Mouse (Mus musculus) stomach, embryonic 16.5 days (tissue): Measurements from ENCODE around the gene Gm28308. TPM values are rescaled to one million over a fixed set of nuclear protein-coding genes. Genes with fewer than 3 reads are reported as not detected.

Experiments used
- ATAC-seq: fragments of 200-750 bp; cut with Nextera tagmentation; 2 replicates; pipeline ENCODE4 v1.8.0; 2017; ENCODE audit warnings: moderate number of reproducible peaks, moderate TSS enrichment; ENCODE audit not compliant: insufficient read depth, low FRiP score
- H3K27ac ChIP-seq: fragments of 300-500 bp; sonication (generic); 2 replicates; pipeline ENCODE4 v1.5.1; 2014; ENCODE audit warnings: low read length
- H3K27me3 ChIP-seq: fragments of 300-500 bp; sonication (generic); 2 replicates; pipeline ENCODE4 v1.6.1; 2014; ENCODE audit warnings: low read length, control low read depth, mixed read lengths; ENCODE audit not compliant: control insufficient read depth, insufficient read depth
- H3K36me3 ChIP-seq: fragments of 300-500 bp; sonication (generic); 2 replicates; pipeline ENCODE4 v1.6.1; 2014; ENCODE audit warnings: low read length; ENCODE audit not compliant: control insufficient read depth, insufficient read depth
- H3K4me1 ChIP-seq: fragments of 300-500 bp; sonication (generic); 2 replicates; pipeline ENCODE4 v1.6.1; 2014; ENCODE audit warnings: low read length, control low read depth, mixed read lengths; ENCODE audit not compliant: control insufficient read depth, insufficient read depth
- H3K4me2 ChIP-seq: fragments of 300-500 bp; sonication (generic); 2 replicates; pipeline ENCODE4 v1.6.1; 2014; ENCODE audit warnings: low read depth, low read length, mixed read lengths
- H3K4me3 ChIP-seq: fragments of 300-500 bp; sonication (generic); replicated peaks from 2 replicates; pipeline ENCODE4 v1.5.1; 2014; ENCODE audit warnings: mild to moderate bottlenecking, low read length
- H3K9ac ChIP-seq: fragments of 300-500 bp; sonication (generic); 2 replicates; pipeline ENCODE4 v1.6.1; 2014; ENCODE audit warnings: low read length
- H3K9me3 ChIP-seq: fragments of 300-500 bp; sonication (generic); replicated peaks from 2 replicates; pipeline ENCODE4 v1.6.1; 2016; ENCODE audit warnings: low read length, control low read depth; ENCODE audit not compliant: control insufficient read depth
- WGBS: fragments of 180-500 bp; shearing (Covaris S2); extraction: QIAGEN DNeasy Blood & Tissue Kit; methylation state at CpG from one replicate; pipeline ENCODE4 v1.1.7; 2014; 5-methylcytosine and 5-hydroxymethylcytosine counted together
- polyA plus RNA-seq: library from polyadenylated mRNA; unstranded; fragments of >200 nt; fragmentation: Nextera tagmentation; extraction: Ambion mirVana; gene quantifications from 2 replicates; pipeline ENCODE4 v1.2.1, GENCODE M21; 2015

Gene Gm28308
- polyA plus RNA-seq, 1 experiment from 2014 or later, result not detected

DNA sequence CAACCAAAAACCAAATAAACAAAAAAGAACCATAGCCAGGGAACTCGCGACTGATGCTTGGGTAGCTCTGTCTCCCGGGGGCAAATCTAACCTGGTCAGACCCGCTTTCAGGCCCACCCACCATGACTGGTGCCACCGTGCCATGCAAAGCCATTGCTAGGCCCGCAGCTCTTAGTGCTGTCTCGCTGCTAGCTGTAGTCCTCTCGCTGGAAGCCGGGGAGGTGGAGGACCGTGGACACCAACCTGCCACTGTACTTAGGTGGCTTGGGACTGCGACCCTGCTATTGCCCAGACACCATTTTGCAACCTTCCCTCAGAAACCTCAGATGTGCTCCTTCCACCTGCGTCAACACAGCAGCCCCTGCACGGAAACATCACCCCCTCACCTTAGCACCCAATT lies 1.2 kb downstream of the Gm28308 start:
- 13% methylated on average over 13 of the region's 13 CpGs for WGBS
- H3K36me3 ChIP-seq, result no peaks in the 10 kb centered on the region
- no peaks in the 10 kb centered on the region for H3K9me3 ChIP-seq
- peak overlapping the region; percentile 54 for H3K4me3 ChIP-seq
- no peaks in the 10 kb centered on the region; the same call in 1 of the 2 replicates for H3K4me1 ChIP-seq
- H3K27me3 ChIP-seq, result peaks cover 79% of the 10 kb centered on the region
- peak overlapping the region; percentile 1 for H3K27ac ChIP-seq
- H3K9ac ChIP-seq, result peak overlapping the region; percentile 73
- peak overlapping the region; percentile 84 for H3K4me2 ChIP-seq
- no peak for ATAC-seq

DNA sequence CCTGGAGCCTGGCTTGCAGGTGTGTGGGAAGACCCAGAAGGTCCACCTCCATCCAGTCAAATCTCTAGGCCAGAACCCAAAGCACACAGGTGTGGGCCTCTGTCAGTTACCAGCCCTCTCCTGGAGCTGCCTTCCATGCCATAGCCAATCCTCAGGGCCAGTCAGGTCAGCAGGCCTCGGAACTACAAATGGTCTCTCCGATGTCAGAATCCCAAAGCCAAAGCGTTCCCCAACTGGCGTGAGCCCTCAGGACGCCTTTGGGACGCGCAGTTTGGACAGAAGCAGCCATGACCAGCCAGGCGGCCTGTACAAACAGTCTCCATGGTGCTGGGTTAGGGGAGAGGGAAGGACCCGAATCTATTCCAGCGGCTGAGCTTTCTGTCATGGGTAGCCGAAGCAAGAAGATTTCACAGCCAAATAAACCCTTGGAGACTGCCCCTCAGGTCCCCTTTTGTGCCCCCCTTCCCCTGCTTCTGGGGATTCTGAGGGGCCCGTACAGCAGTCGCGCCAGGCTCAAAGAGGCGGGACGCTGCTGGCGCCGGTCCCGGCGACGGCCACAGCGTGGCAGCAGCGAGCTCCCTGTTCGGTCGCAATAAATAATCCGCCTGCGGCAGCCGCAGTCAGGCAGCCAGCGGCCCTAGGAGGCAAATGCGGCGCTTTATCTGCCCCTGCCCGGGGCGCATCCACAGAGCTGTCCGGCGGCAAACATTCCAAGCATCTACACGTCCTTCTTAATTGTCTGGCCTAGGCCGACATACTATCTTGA lies 1.8 kb downstream of the Gm28308 start:
- peak overlapping the region; percentile 84 for H3K4me2 ChIP-seq
- no peaks in the 10 kb centered on the region; the same call in 1 of the 2 replicates for H3K4me1 ChIP-seq
- peak overlapping the region; percentile 73 for H3K9ac ChIP-seq
- H3K27me3 ChIP-seq, result peaks cover 79% of the 10 kb centered on the region
- no peaks in the 10 kb centered on the region for H3K9me3 ChIP-seq
- H3K36me3 ChIP-seq, result no peaks in the 10 kb centered on the region
- WGBS, result 2% methylated on average over 37 of the region's 37 CpGs
- H3K27ac ChIP-seq, result peak overlapping the region; percentile 57
- peak overlapping the region; percentile 54 for H3K4me3 ChIP-seq
- peak; percentile 48; the same call in 1 of the 2 replicates for ATAC-seq

DNA sequence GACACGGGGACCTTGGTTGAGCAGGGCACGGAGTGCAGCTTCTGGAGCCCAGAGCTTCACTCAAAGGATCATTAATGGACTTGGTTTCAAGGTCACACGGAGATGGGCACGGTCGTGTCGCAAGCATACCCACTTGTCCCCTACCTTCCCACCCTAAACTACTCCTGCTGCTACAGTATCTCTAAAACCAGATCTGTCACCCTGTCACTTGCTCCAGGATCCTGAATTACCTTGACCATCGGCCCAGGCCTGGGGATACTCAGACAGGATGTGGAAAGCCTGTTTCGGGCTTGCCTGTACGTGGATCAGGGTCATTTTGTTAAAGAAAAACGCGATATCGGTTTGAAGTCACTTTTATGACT lies 3.5 kb downstream of the Gm28308 start:
- 26% methylated on average over 12 of the region's 12 CpGs for WGBS
- Histone ChIP-seq H3K36me3 (no peaks in the 10 kb centered on the region), H3K27me3 (peaks cover 71% of the 10 kb centered on the region), H3K4me2 (peak overlapping the region; percentile 84), H3K9me3 (no peaks in the 10 kb centered on the region), H3K4me3 (peak overlapping the region; percentile 46), H3K9ac (peak overlapping the region; percentile 70), H3K4me1 (peaks cover 2% of the 10 kb centered on the region; the same call in 1 of the 2 replicates), H3K27ac (peak overlapping the region; percentile 44; the same call in 1 of the 2 replicates)
- ATAC-seq, result no peak

DNA sequence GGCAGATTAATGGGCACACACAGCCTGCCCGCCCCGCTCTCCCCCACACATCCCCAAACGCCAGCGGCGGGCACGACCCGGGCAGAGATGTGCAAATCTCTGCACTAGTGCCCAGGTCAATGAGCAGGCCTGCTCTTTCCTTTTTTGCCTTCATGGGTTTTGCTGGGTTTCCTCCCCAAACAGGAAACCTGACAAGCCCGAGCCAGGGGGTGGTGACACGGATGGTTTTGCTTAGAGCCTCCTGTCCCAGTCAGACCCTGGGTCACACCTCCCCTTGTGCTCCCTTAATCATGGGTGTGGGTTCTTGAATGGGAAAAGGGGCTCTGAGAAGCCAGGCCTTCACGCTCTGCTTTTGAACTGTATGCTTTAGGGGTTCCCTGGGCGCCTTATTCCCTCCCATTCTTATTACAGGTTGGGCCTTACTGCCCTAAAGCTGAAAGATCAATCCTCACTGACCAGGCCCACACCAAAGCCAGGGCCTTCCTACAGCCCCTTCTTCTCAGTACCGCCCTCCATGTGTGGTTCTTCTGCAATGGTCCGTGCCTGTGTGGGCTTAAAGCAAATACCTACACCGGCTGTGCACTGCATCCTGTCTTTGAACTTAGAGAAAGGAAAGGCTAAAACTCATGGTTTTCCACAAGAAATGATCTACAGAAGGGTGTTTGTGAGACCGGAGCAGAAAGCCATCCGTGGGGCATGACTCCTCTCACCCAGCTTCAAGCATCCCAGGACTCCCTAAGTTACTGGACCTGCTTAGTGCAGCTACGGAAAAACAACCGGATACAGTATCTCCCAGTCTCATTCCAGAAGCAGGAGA lies 4.1 kb downstream of the Gm28308 start:
- H3K4me3 ChIP-seq, result peak overlapping the region; percentile 46
- H3K4me1 ChIP-seq, result peaks cover 4% of the 10 kb centered on the region; the same call in 1 of the 2 replicates
- peak overlapping the region; percentile 64 for H3K27ac ChIP-seq
- ATAC-seq, result no peak
- peaks cover 65% of the 10 kb centered on the region for H3K27me3 ChIP-seq
- peak overlapping the region; percentile 70 for H3K9ac ChIP-seq
- H3K4me2 ChIP-seq, result peak overlapping the region; percentile 84
- H3K9me3 ChIP-seq, result no peaks in the 10 kb centered on the region
- no peaks in the 10 kb centered on the region for H3K36me3 ChIP-seq
- WGBS, result 19% methylated on average over 18 of the region's 18 CpGs

DNA sequence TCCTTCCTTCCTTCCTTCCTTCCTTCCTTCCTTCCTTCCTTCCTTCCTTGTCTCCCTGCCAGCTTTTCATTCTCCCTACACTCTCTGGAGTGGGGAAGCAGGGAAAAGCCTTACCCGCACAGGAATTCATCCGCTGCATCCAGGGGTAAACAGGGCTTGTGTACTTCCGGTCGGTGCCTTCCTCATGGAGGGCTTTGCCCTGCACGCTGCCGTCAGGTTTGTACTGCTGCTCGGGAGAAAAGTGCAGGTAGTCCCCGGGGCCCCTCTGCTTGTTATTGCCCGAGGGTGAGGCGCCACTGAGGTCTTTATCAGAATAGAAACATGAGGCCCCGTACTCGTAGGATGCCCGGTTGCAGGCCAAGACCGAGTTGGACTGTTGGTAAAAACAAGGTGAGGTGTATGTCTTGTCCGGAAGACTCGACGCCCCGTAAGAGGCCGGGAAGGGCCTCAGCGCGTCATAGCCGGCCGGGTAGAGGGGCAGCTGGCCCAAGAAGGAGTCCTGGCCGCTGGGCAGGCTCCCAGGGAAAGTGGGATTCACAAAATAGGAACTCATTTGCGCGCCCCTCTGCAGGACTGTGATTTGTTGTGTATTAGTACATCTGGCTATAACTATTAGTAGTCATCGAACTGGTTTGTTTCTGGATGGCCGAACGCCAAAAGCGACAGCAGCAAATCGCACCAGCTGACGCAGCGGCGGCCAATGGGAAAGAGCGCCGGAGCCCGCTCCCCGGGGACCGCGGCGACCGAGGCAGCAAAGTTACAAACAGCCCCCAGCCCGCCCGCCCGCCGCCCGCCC lies 4.9 kb downstream of the Gm28308 start, which contains the start of gene Hoxa6:
Hoxa6 (minus strand) TSS at position 651 of the 796 bp plus-strand sequence.
- Histone ChIP-seq H3K9me3 (no peaks in the 10 kb centered on the region), H3K4me3 (peak within 1 kb of the TSS; percentile 71), H3K27me3 (peaks cover 58% of the 10 kb centered on the region), H3K4me1 (peaks cover 4% of the 10 kb centered on the region; the same call in 1 of the 2 replicates), H3K36me3 (no peaks in the 10 kb centered on the region), H3K4me2 (peak within 1 kb of the TSS; percentile 84), H3K9ac (peak within 1 kb of the TSS; percentile 70), H3K27ac (peak within 1 kb of the TSS; percentile 70)
- no peak for ATAC-seq
- 4% methylated on average over 47 of the region's 47 CpGs for WGBS

DNA sequence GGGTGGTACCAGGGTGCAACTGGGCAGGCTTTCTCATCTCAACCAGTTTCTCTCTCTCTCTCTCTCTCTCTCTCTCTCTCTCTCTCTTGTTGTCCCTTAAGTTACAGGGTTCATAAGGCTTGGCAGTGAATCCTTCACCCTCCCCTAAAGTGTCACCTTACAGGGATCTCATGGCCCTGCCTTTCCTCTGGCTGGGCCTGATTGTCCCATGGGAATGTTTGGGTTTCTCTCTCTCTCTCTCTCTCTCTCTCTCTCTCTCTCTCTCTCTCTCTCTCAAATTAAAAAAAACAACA lies 5.5 kb downstream of the Gm28308 start:
- Histone ChIP-seq H3K4me1 (peaks cover 4% of the 10 kb centered on the region; the same call in 1 of the 2 replicates), H3K27me3 (peaks cover 53% of the 10 kb centered on the region), H3K9ac (peak overlapping the region; percentile 43), H3K4me3 (peak overlapping the region; percentile 71), H3K9me3 (no peaks in the 10 kb centered on the region), H3K27ac (peak overlapping the region; percentile 70), H3K4me2 (peak overlapping the region; percentile 84), H3K36me3 (no peaks in the 10 kb centered on the region)
- no peak for ATAC-seq

DNA sequence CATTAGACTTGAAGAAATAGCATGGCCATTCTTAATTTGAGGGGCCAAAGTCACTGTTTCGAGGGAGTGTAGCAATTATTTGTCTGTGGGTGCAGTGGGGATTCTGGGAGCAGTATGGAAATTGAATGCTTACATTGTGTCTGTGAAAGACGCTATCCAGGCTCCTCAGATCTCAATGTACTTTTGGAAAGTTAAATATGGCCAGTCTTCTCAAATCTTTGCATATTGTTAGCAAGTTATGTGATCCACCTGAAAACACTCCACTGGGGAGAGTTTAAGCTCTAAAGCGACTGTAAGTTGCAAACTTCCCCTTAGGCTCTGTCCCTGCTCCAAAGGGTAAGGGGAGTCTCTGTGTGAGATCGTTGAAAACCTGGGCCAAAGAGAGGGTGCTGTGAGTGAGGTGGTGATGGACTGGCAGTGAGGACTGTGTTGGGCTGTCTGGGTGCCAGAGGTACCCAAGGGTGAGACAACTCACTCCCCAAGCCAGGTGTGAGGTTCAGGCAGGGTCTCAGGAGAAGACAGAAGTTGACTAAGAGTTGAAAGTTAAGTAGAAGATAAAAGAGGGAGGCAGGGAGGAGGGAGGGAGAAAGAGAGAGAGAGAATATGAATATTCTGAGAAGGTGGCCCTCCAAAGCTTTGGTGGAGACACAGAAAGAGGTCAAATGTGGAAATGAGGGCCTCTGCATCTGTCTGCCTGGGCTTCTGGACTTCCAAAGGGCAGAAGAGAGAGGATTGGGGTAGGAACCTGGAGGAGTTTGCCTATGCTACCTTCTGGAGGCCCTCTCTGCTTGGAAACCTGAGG lies 6.1 kb downstream of the Gm28308 start:
- peak overlapping the region; percentile 70 for H3K27ac ChIP-seq
- H3K4me1 ChIP-seq, result peaks cover 4% of the 10 kb centered on the region; the same call in 1 of the 2 replicates
- H3K4me3 ChIP-seq, result peak overlapping the region; percentile 71

More for the DNA sequence above, 6.1 kb downstream of the Gm28308 start:
- H3K4me2 ChIP-seq, result peak overlapping the region; percentile 84
- no peak for ATAC-seq
- peaks cover 51% of the 10 kb centered on the region for H3K27me3 ChIP-seq
- H3K36me3 ChIP-seq, result no peaks in the 10 kb centered on the region
- WGBS, result 23% methylated on average over 4 of the region's 4 CpGs
- no peaks in the 10 kb centered on the region for H3K9me3 ChIP-seq
- peak overlapping the region; percentile 43 for H3K9ac ChIP-seq
